Comparison of ENCODE assay signal across 8 mouse cellular contexts in the genomic region with DNA sequence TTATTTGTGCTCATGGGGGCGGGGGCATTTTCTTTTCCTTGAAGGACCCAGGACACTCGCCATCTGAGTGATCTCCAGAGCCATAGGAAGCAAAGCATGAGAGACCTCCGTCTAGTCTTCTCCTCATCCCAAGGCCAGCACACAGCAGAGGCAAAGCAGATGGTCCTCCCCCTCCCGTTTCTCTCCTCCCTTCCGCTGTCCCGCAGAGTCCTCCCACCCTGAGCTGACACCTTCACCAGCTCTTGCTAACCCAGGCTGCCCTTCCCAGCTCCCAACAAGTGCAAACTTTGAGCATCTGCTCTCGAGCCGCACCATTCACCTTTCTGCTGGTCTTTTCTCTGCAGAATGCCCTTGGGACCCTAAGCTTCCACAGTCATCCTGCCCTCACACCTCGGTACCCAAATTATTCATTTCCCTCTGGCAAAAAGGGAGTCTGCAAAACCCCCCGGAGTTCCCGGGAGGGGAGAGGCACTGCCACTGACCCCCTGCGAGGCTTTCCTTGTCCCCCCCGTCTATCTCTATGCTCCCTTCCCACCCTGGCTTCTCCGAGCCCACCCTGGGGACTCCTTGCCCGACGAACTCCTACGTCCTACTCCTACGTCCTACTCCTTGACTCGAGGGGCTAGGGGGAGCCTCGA. TPM values are rescaled to one million over a fixed set of nuclear protein-coding genes. Genes with fewer than 3 reads are reported as not detected.
DNase-seq lines count a peak whose midpoint lies in the region; ATAC-seq and TF ChIP-seq lines count a peak whose summit lies in the region.

No protein-coding gene starts in this region.

- peak overlapping the region; percentile 99 for H3K4me2 ChIP-seq in embryonic facial prominence, embryonic 11.5 days (ENCODE audit: low read depth, low read length)
- H3K4me2 ChIP-seq in hindbrain, embryonic 13.5 days: peak overlapping the region; percentile 94
- peak overlapping the region; percentile 99 for H3K4me2 ChIP-seq in limb, embryonic 14.5 days (replicated peaks; ENCODE audit: low read depth, low read length, severe bottlenecking)

- DNase-seq in ovary, postnatal 10 days (ENCODE audit: low spot score): peak; percentile 4
- no peak for DNase-seq in ovary, adult 18-20 months (ENCODE audit: low spot score)
- peak; percentile 11 for DNase-seq in embryonic facial prominence, embryonic 11.5 days (ENCODE audit: low spot score)
- DNase-seq in limb, embryonic 14.5 days (ENCODE audit: low spot score): no peak
- no peak for DNase-seq in B cell, adult 2 months
- no peak for DNase-seq in gastrocnemius, postnatal 36 days

- H3K27me3 ChIP-seq in embryonic facial prominence, embryonic 11.5 days (ENCODE audit: control insufficient read depth, insufficient read depth, low read length): peaks cover 4% of the 10 kb centered on the region
- peaks cover 57% of the 10 kb centered on the region for H3K27me3 ChIP-seq in hindbrain, embryonic 13.5 days
- H3K27me3 ChIP-seq in limb, embryonic 14.5 days (ENCODE audit: control insufficient read depth, insufficient read depth, low read length): peaks cover 25% of the 10 kb centered on the region
- H3K27me3 ChIP-seq in small intestine, adult 2 months (ENCODE audit: control insufficient read depth, insufficient read depth, low read length): peaks cover 10% of the 10 kb centered on the region

- H3K27ac ChIP-seq in embryonic facial prominence, embryonic 11.5 days (replicated peaks; ENCODE audit: low read depth, low read length): no peak overlapping the region
- no peak overlapping the region for H3K27ac ChIP-seq in hindbrain, embryonic 13.5 days
- H3K27ac ChIP-seq in limb, embryonic 14.5 days (replicated peaks; ENCODE audit: low read depth, low read length): no peak overlapping the region
- H3K27ac ChIP-seq in small intestine, adult 2 months (ENCODE audit: insufficient read depth, low read depth, low read length): no peak overlapping the region

- WGBS in embryonic facial prominence, embryonic 11.5 days: 4% methylated on average over 20 of the region's 20 CpGs
- WGBS in hindbrain, embryonic 13.5 days: 6% methylated on average over 20 of the region's 20 CpGs
- WGBS in limb, embryonic 14.5 days: 4% methylated on average over 20 of the region's 20 CpGs
- whole genome bisulfite sequencing in small intestine, adult 2 months: 5% methylated on average over 20 of the region's 20 CpGs

- no peak for TF ChIP-seq CTCF in small intestine, adult 2 months (IDR thresholded peaks at IDR 0.05; ENCODE audit: extremely low read depth, insufficient read length, insufficient replicate concordance, low read depth, low read length)

- ATAC-seq in embryonic facial prominence, embryonic 11.5 days (replicated peaks; ENCODE audit: insufficient number of reproducible peaks, low FRiP score, low TSS enrichment, low read depth): no peak
- ATAC-seq in hindbrain, embryonic 13.5 days (ENCODE audit: low FRiP score): peak; percentile 32
- no peak for ATAC-seq in limb, embryonic 14.5 days (ENCODE audit: low FRiP score, low read depth)

- TF ChIP-seq POLR2A in limb, embryonic 14.5 days (IDR thresholded peaks at IDR 0.05; ENCODE audit: borderline replicate concordance, extremely low read depth, insufficient read depth, insufficient read length): no peak
- no peak for TF ChIP-seq POLR2A in small intestine, adult 2 months (IDR thresholded peaks at IDR 0.05; ENCODE audit: low read depth, low read length)

- no peaks in the 10 kb centered on the region for H3K9me3 ChIP-seq in embryonic facial prominence, embryonic 11.5 days (replicated peaks; ENCODE audit: control insufficient read depth, low read length)
- H3K9me3 ChIP-seq in hindbrain, embryonic 13.5 days: no peaks in the 10 kb centered on the region
- H3K9me3 ChIP-seq in limb, embryonic 14.5 days (ENCODE audit: control insufficient read depth, low read length): no peaks in the 10 kb centered on the region

- H3K4me3 ChIP-seq in embryonic facial prominence, embryonic 11.5 days (ENCODE audit: low read depth, low read length): peak overlapping the region; percentile 57
- peak overlapping the region; percentile 61 for H3K4me3 ChIP-seq in hindbrain, embryonic 13.5 days
- peak overlapping the region; percentile 66 for H3K4me3 ChIP-seq in limb, embryonic 14.5 days (replicated peaks; ENCODE audit: low read length)
- peak overlapping the region; percentile 44; the same call in 1 of the 2 replicates for H3K4me3 ChIP-seq in small intestine, adult 2 months (ENCODE audit: low read depth, low read length)

- H3K9ac ChIP-seq in embryonic facial prominence, embryonic 11.5 days (replicated peaks; ENCODE audit: low read length): peak overlapping the region; percentile 61
- peak overlapping the region; percentile 73 for H3K9ac ChIP-seq in hindbrain, embryonic 13.5 days
- peak overlapping the region; percentile 68 for H3K9ac ChIP-seq in limb, embryonic 14.5 days (ENCODE audit: low read depth, low read length, severe bottlenecking)

- intact Hi-C loops in gastrocnemius, postnatal 36 days (cut with DNase I): no loop called here

- 0 out of 2 replicates have a peak, but pooled peaks cover 2% of the 10 kb centered on the region for H3K4me1 ChIP-seq in embryonic facial prominence, embryonic 11.5 days (ENCODE audit: control insufficient read depth, insufficient read depth, low read length)
- peaks cover 15% of the 10 kb centered on the region for H3K4me1 ChIP-seq in hindbrain, embryonic 13.5 days (replicated peaks)
- H3K4me1 ChIP-seq in limb, embryonic 14.5 days (ENCODE audit: control insufficient read depth, insufficient read depth, low read length): peaks cover 11% of the 10 kb centered on the region
- H3K4me1 ChIP-seq in small intestine, adult 2 months (ENCODE audit: control insufficient read depth, insufficient read depth, insufficient read length, low read length): peaks cover 2% of the 10 kb centered on the region; the same call in 1 of the 2 replicates

- no peaks in the 10 kb centered on the region for H3K36me3 ChIP-seq in embryonic facial prominence, embryonic 11.5 days (replicated peaks; ENCODE audit: control insufficient read depth, insufficient read depth, low read depth, low read length)
- H3K36me3 ChIP-seq in hindbrain, embryonic 13.5 days: no peaks in the 10 kb centered on the region
- H3K36me3 ChIP-seq in limb, embryonic 14.5 days (ENCODE audit: control insufficient read depth, insufficient read depth, low read length): no peaks in the 10 kb centered on the region
- no peaks in the 10 kb centered on the region for H3K36me3 ChIP-seq in small intestine, adult 2 months (ENCODE audit: control insufficient read depth, insufficient read depth, low read length)

RNA-seq across cellular contexts. Expression of a gene that starts 3.5 kb away (rescaled TPM):
- 1.7 and 2.1 TPM in 2 replicates for polyA plus RNA-seq in embryonic facial prominence, embryonic 11.5 days (2014; fragmentation: Nextera tagmentation; extraction: Ambion mirVana)
- 7.9 and 8.1 TPM in 2 replicates for polyA plus RNA-seq in hindbrain, embryonic 13.5 days (2015; fragmentation: Nextera tagmentation; extraction: Ambion mirVana)
- 13.8 and 16.6 TPM in 2 replicates for polyA plus RNA-seq in limb, embryonic 14.5 days (2012; rRNA removed)
- polyA plus RNA-seq in limb, embryonic 14.5 days (2014; fragmentation: Nextera tagmentation; extraction: Ambion mirVana): 12.0 and 12.3 TPM in 2 replicates
- polyA plus RNA-seq in small intestine, adult 2 months (2012; rRNA removed): 2.3 and 3.4 TPM in 2 replicates
- 1 to 10 TPM; 2.8 to 3.3 TPM for total RNA-seq in gastrocnemius, postnatal 36 days (2021)

Comparison
In these comparisons a context has a peak if more than half of its experiments do, and no peak if none do; other contexts are left out.
1. DNase-seq: peak in ovary, postnatal 10 days (single experiment) and embryonic facial prominence, embryonic 11.5 days (single experiment); none in ovary, adult 18-20 months (single experiment), limb, embryonic 14.5 days (single experiment), B cell, adult 2 months (0 of 2) and gastrocnemius, postnatal 36 days (0 of 2).
2. Peak in every context shown above with its lines, with median percentiles within 50 percentile points of each other: H3K4me2 ChIP-seq, H3K4me3 ChIP-seq and H3K9ac ChIP-seq.